Mouse (Mus musculus) midbrain, embryonic 13.5 days (tissue): ENCODE measurements at regions not wholly inside any gene's neighbourhood (a gene's known extent, or its start where the extent isn't known, plus 50 kb on each side); places are given as distances from the start of the nearest gene placed in this dataset.

ENCODE experiments used
- ATAC-seq: fragments of 200-750 bp; cut with Nextera tagmentation; 2 replicates; pipeline ENCODE4 v1.8.0; 2017; ENCODE audit warnings: mild to moderate bottlenecking, moderate TSS enrichment, moderate library complexity
- H3K27ac ChIP-seq: fragments of 300-500 bp; sonication (generic); 2 replicates; pipeline ENCODE4 v1.5.1; 2015; ENCODE audit warnings: inconsistent platforms, mild to moderate bottlenecking, moderate library complexity
- H3K27me3 ChIP-seq: fragments of 300-500 bp; sonication (generic); 2 replicates; pipeline ENCODE4 v1.6.1; 2015; ENCODE audit warnings: mild to moderate bottlenecking, inconsistent platforms
- H3K36me3 ChIP-seq: fragments of 300-500 bp; sonication (generic); 2 replicates; pipeline ENCODE4 v1.6.1; 2015; ENCODE audit warnings: mild to moderate bottlenecking, inconsistent platforms
- H3K4me1 ChIP-seq: fragments of 300-500 bp; sonication (generic); replicated peaks from 2 replicates; pipeline ENCODE4 v1.6.1; 2015; ENCODE audit warnings: inconsistent platforms
- H3K4me2 ChIP-seq: fragments of 300-500 bp; sonication (generic); replicated peaks from 2 replicates; pipeline ENCODE4 v1.6.1; 2015; ENCODE audit warnings: moderate library complexity, mild to moderate bottlenecking, inconsistent platforms
- H3K4me3 ChIP-seq: fragments of 300-500 bp; sonication (generic); replicated peaks from 2 replicates; pipeline ENCODE4 v1.5.1; 2015; ENCODE audit warnings: mild to moderate bottlenecking, inconsistent platforms
- H3K9ac ChIP-seq: fragments of 300-500 bp; sonication (generic); replicated peaks from 2 replicates; pipeline ENCODE4 v1.6.1; 2015; ENCODE audit warnings: mild to moderate bottlenecking, inconsistent platforms
- H3K9me3 ChIP-seq: fragments of 300-500 bp; sonication (generic); 2 replicates; pipeline ENCODE4 v1.6.1; 2016; ENCODE audit warnings: mild to moderate bottlenecking, inconsistent platforms
- WGBS: fragments of 180-500 bp; shearing (Covaris S2); methylation state at CpG from one replicate; pipeline ENCODE4 v1.1.7; 2015; 5-methylcytosine and 5-hydroxymethylcytosine counted together

DNA sequence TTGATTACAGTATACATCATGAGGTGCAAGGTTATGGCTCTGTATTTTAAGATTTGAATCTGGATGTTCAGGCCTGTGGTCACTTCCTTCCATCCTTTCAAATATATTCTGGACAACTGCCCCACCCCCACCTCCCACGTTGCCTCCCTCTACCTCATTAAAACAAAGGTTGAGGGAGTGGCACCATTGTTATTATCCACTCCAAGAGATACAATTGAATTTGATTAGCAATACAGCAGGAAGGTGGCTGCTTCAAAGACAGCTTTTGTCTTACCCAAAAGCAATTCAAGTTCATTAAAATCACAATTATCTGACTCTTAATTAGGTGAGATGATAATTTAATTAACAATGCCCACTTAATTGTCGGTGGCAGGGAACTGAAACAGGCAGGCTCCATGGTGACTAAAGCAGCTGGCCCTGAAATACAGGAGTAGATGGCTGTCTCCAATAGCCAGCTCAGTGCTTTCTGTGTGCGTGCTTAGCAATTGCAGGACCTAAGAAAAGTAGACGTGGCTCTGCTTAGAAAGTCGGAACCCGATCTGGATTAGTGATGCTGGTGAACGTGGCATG is 623.8 kb downstream of the Dhx35 start:
- H3K9ac ChIP-seq: no peak overlapping the region
- peaks cover 12% of the 10 kb centered on the region for H3K4me1 ChIP-seq
- no peak overlapping the region for H3K4me3 ChIP-seq
- no peak for ATAC-seq
- H3K27me3 ChIP-seq: no peaks in the 10 kb centered on the region
- no peaks in the 10 kb centered on the region for H3K9me3 ChIP-seq
- WGBS: 52% methylated on average over 7 of the region's 7 CpGs
- no peak overlapping the region for H3K27ac ChIP-seq
- no peak overlapping the region for H3K4me2 ChIP-seq
- no peaks in the 10 kb centered on the region for H3K36me3 ChIP-seq

DNA sequence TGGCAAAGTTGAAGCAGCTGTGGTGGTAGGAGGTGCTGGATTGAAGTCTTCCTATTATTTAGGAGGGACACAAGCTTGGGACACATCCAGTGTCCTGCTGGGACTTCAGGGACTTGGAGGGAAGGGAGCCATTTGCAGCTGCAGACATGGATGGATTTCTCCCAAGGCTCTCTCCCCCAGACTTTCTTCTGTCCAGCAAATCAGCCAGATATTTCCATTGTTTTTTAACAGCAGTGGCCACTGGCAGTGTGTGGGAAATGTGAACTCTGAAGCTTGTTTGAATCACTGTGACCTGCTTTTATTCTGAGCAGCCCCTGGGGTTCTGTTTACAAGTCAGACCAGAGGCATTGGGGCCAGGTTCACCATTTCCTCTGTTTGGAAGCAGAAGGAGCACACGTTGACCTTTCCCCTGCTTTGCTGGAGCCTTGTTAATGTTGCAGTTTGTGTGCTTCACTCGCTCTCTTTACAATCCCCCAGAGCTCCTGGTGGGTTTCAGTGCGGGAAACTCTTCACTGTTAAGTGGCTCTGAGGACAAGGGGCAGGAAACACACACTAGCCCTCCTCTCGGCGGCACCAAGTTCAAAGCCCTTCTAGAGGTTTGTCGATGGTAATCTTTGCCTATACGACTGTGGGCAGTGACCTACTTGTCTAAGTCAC is 627.8 kb downstream of the Dhx35 start:
- Histone ChIP-seq H3K9ac (no peak overlapping the region), H3K4me1 (0 out of 2 replicates have a peak, but pooled peaks cover 3% of the 10 kb centered on the region), H3K27ac (no peak overlapping the region), H3K9me3 (no peaks in the 10 kb centered on the region), H3K4me3 (no peak overlapping the region), H3K27me3 (no peaks in the 10 kb centered on the region), H3K36me3 (no peaks in the 10 kb centered on the region), H3K4me2 (no peak overlapping the region)
- no peak for ATAC-seq
- WGBS: 39% methylated on average over 7 of the region's 7 CpGs

DNA sequence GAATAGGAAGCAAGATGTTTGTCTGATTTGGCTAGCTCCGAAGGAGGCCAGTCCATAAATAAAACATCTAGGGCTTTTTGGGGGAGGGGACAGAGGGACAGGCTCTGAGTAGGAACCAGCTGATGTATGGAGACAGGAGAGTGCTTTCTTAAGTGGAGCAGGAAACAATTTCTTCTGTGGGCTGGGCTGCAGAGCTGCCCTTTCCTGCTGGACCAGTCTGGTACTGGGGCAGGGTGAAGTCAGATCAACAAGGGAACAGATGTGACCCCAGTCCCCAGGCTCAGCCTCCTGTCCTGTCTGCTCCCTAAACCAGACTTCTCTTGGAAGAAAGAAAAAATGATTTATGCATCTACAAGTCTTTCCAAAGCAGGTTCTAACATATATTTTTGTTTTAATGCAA is 633.6 kb downstream of the Dhx35 start:
- no peaks in the 10 kb centered on the region for H3K4me1 ChIP-seq
- no peaks in the 10 kb centered on the region for H3K36me3 ChIP-seq
- no peak overlapping the region for H3K4me2 ChIP-seq
- no peak for ATAC-seq
- no peaks in the 10 kb centered on the region for H3K9me3 ChIP-seq
- no peaks in the 10 kb centered on the region for H3K27me3 ChIP-seq
- no peak overlapping the region for H3K4me3 ChIP-seq
- 50% methylated on average over 1 of the region's 1 CpGs for WGBS
- no peak overlapping the region for H3K9ac ChIP-seq
- no peak overlapping the region for H3K27ac ChIP-seq

DNA sequence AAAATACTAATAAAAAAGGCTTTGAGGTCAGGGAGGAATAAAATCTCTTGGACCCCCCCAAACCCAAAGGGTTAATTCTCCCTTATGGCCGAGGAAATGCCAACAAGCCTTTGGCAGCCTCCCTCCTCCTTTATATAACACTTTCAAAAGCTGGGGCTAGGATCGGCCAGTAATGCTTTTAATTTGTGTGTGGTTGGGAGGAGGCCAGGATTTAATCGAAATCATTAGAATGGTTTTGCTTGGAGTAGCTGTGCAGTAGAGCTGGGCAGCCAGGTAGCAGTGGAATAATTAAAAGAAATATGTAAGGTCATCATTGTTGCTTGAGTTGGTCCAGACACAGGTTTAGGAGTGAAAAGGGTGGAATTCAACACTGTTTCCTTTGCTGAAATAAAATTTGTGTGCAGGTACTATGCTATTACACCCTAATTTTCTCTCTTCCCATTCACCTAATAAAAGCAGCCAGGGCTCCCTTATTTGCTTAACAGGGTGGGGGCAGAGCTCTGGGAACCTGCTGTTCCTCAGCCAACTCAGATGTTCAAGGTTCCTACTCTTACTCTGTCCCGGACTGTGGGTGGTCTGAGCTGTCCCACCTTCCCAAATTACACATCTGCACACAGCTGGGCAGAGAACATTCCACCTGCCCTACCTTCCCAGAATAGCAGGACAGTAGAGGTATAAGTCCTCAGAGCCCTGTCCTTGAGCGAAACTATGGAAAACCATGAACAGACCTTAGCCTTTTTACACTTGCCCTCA is 636.1 kb downstream of the Dhx35 start:
- no peak overlapping the region for H3K9ac ChIP-seq
- ATAC-seq: no peak
- no peak overlapping the region for H3K4me3 ChIP-seq
- 0 out of 2 replicates have a peak, but pooled peaks cover 3% of the 10 kb centered on the region for H3K9me3 ChIP-seq
- no peak overlapping the region for H3K4me2 ChIP-seq
- no peak overlapping the region for H3K27ac ChIP-seq
- H3K36me3 ChIP-seq: no peaks in the 10 kb centered on the region
- H3K4me1 ChIP-seq: no peaks in the 10 kb centered on the region
- H3K27me3 ChIP-seq: no peaks in the 10 kb centered on the region
- 77% methylated on average over 5 of the region's 5 CpGs for WGBS

DNA sequence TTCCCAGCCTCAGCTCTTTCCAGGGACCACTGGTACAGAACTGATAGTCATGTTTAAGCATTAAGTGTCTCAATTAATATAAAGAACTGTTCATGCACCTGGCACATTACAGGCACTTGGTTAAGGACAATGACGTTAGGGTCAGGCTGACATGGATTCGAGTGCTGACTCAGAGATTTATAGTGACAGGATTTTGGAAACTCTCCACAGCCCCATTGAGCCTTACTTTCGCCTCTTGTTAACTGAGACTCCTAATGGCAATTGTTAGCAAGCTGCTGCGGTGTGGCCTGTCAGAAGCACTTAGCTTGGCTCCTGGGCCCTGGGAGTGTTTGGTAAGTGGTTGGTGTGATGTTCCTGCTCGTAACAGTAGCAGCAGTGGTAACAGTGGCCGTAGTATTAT is 644.4 kb downstream of the Dhx35 start:
- 87% methylated on average over 6 of the region's 6 CpGs for WGBS
- H3K36me3 ChIP-seq: no peaks in the 10 kb centered on the region
- no peaks in the 10 kb centered on the region for H3K27me3 ChIP-seq
- H3K4me1 ChIP-seq: 0 out of 2 replicates have a peak, but pooled peaks cover 2% of the 10 kb centered on the region
- no peak overlapping the region for H3K27ac ChIP-seq
- H3K9me3 ChIP-seq: 0 out of 2 replicates have a peak, but pooled peaks cover 2% of the 10 kb centered on the region
- H3K9ac ChIP-seq: no peak overlapping the region
- no peak overlapping the region for H3K4me3 ChIP-seq
- no peak overlapping the region for H3K4me2 ChIP-seq
- no peak for ATAC-seq

DNA sequence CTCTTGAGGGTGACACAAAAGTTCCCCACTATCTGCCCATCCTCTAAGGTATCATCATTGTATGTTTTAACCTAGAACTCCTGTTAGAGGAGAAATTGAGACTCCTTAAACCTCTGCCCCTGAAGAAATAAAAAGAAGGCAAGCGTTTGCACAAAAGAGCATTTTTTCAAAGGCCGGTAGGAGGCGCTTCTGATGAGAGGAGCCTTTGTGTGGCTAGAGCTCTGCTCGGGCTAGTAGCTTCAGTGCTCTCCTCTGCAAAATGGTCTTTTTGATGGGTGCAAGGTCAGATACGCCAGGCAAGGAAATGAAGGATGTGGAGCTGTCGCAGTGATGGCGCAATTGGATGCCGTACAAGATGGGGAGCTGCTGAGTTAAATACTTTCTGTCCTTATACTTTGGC is 649.0 kb downstream of the Dhx35 start:
- Histone ChIP-seq H3K27me3 (no peaks in the 10 kb centered on the region), H3K9me3 (no peaks in the 10 kb centered on the region), H3K4me3 (no peak overlapping the region), H3K36me3 (no peaks in the 10 kb centered on the region), H3K4me2 (no peak overlapping the region), H3K4me1 (peaks cover 5% of the 10 kb centered on the region; the same call in 1 of the 2 replicates), H3K27ac (no peak overlapping the region), H3K9ac (no peak overlapping the region)
- 20% methylated on average over 8 of the region's 8 CpGs for WGBS
- no peak for ATAC-seq

DNA sequence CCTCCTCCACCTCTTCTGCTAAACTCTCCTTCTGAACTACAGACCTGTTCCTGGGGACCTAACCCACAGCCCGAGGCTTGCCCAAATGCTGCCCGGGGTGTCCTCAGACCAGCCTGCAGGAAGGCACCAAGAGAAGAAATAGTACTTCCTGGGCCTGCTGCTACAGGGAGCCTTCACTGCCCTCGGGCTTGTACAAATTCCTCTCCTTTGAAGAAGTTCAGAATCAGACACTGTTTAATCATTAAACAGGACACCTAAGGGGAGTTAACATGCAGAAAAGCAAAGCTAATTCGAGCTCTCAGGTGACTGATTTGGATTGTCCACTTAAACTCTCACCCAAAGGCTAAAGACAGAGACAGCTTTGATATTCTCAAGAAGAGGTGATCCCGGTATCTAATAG is 651.8 kb downstream of the Dhx35 start:
- Histone ChIP-seq H3K9ac (no peak overlapping the region), H3K4me1 (peaks cover 5% of the 10 kb centered on the region; the same call in 1 of the 2 replicates), H3K27ac (no peak overlapping the region), H3K4me2 (no peak overlapping the region), H3K9me3 (no peaks in the 10 kb centered on the region), H3K27me3 (no peaks in the 10 kb centered on the region), H3K36me3 (no peaks in the 10 kb centered on the region), H3K4me3 (no peak overlapping the region)
- WGBS: 81% methylated on average over 5 of the region's 5 CpGs
- no peak for ATAC-seq

- 84% methylated on average over 5 of the region's 5 CpGs for WGBS
- no peak for ATAC-seq
Observed at GRCm38 (mm10) chr2:159446886-159447285, 652.3 kb downstream of the Dhx35 start.

DNA sequence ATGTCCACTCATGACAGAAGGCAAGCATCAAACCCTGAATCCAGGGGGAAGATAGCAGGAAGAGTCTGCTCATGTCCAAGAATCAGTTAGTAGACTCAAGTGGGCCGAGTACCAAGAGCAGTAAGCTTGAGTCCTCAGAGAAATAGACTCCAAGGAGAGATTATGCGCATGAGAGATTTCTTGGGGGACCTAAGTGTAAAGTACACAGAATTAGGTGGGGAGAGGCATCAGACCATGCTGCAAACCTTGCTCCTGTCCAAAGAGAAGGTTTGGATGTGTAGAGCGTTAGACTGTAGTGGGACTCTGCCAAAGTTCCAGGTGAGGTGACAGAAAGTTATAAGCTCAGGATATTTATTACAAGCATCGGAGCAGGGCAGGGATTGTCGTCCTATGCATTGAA is 654.4 kb downstream of the Dhx35 start:
- H3K4me1 ChIP-seq: peaks cover 3% of the 10 kb centered on the region; the same call in 1 of the 2 replicates
- H3K9me3 ChIP-seq: no peaks in the 10 kb centered on the region
- no peaks in the 10 kb centered on the region for H3K36me3 ChIP-seq
- no peak for ATAC-seq
- H3K4me2 ChIP-seq: no peak overlapping the region
- H3K4me3 ChIP-seq: no peak overlapping the region
- no peak overlapping the region for H3K9ac ChIP-seq
- H3K27ac ChIP-seq: no peak overlapping the region
- WGBS: 94% methylated on average over 5 of the region's 5 CpGs
- H3K27me3 ChIP-seq: no peaks in the 10 kb centered on the region

More at GRCm38 (mm10) chr2:159446886-159447285, 652.3 kb downstream of the Dhx35 start:
- Histone ChIP-seq H3K27ac (no peak overlapping the region), H3K9ac (no peak overlapping the region), H3K4me3 (no peak overlapping the region), H3K36me3 (no peaks in the 10 kb centered on the region), H3K27me3 (no peaks in the 10 kb centered on the region), H3K9me3 (no peaks in the 10 kb centered on the region), H3K4me1 (peaks cover 5% of the 10 kb centered on the region; the same call in 1 of the 2 replicates), H3K4me2 (no peak overlapping the region)

DNA sequence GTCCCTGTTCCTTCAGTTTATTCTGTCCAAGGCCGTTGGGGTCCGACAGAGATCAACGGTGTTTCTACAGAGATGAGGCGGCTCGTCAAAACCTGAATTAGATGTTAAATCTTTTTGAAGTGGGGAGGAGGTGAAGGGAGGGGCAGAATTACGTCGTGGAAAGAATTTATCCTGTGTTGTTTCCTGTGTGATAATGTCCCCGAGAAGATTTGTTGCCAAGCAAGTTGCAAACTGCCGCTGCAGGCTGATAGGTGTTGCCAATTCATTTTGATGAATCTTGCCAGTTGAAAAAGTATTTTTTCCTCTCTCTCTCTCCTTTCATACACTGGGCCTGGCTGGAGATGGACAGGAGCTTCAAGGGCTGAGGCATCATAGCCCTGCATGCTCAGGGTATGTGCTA is 656.8 kb downstream of the Dhx35 start:
- no peak overlapping the region for H3K9ac ChIP-seq
- no peaks in the 10 kb centered on the region for H3K4me1 ChIP-seq
- H3K9me3 ChIP-seq: no peaks in the 10 kb centered on the region
- ATAC-seq: no peak
- H3K36me3 ChIP-seq: no peaks in the 10 kb centered on the region
- H3K27me3 ChIP-seq: no peaks in the 10 kb centered on the region
- H3K4me3 ChIP-seq: no peak overlapping the region
- 80% methylated on average over 9 of the region's 9 CpGs for WGBS
- no peak overlapping the region for H3K4me2 ChIP-seq
- H3K27ac ChIP-seq: no peak overlapping the region

- H3K4me3 ChIP-seq: no peak overlapping the region
- no peaks in the 10 kb centered on the region for H3K4me1 ChIP-seq
- no peak for ATAC-seq
- no peaks in the 10 kb centered on the region for H3K9me3 ChIP-seq
- H3K27ac ChIP-seq: no peak overlapping the region
- no peak overlapping the region for H3K9ac ChIP-seq
- no peaks in the 10 kb centered on the region for H3K36me3 ChIP-seq
- no peak overlapping the region for H3K4me2 ChIP-seq
- H3K27me3 ChIP-seq: no peaks in the 10 kb centered on the region
- 87% methylated on average over 6 of the region's 6 CpGs for WGBS
Observed at GRCm38 (mm10) chr2:159481399-159482080, 686.9 kb downstream of the Dhx35 start.

DNA sequence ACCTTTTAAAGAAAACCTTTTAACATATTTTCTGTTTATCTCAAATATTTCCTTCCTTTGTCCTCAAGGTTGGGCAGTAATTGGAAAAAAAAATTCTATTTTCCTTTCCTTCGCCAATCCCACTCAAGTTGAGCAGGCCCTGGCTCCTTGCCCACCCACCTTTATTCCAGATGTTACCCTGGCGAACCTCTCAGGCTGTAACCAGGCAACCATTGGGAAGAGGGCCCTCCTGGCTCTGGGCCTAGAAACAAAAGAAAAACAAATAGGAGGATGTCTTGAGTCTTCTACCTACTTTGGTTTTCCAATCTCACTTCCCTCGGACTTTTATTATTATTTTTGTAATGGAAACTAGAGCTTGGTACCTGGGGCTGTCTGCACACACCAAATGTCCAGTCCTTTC is 696.5 kb downstream of the Dhx35 start:
- no peak overlapping the region for H3K4me3 ChIP-seq
- WGBS: 55% methylated on average over 3 of the region's 3 CpGs
- ATAC-seq: no peak
- no peak overlapping the region for H3K9ac ChIP-seq
- no peak overlapping the region for H3K27ac ChIP-seq
- H3K9me3 ChIP-seq: no peaks in the 10 kb centered on the region
- H3K4me1 ChIP-seq: no peaks in the 10 kb centered on the region
- H3K27me3 ChIP-seq: no peaks in the 10 kb centered on the region
- no peaks in the 10 kb centered on the region for H3K36me3 ChIP-seq
- no peak overlapping the region for H3K4me2 ChIP-seq
